Mouse (Mus musculus): ENCODE measurements around the gene Atp2a2.
A peak's percentile ranks its signal among the peaks of the same experiment; 100 is the strongest.

Gene Atp2a2

DNA sequence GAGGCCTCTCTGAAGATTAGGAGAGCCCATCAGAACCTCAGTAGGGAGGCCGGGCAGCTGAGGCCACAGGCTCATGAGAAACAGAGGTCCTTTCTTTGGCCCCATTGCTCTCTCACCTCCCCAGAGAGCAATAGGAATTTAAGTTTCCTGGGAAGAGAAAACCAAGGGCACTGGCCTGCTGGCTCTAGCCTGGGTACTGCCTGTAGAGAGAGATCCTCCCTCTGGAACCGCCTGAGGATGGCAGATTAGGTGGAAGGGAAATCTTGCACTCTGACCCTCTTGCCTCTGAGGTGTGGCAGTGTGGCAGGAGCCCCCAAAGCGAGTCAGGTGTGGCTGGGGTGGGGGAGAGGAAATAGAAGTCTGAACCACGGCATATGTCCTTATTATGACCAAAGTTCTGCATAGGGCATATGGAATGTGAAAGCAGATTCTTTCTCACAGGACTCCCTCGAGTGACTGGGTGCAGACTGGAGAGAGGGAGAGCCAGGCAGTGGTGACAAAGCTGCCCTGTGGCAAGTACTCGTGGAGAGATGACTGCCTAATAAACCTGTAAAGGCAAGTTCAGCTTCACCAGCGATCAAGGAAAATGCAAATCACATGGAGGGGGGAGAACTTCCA lies 17.1 kb upstream of the Atp2a2 start:
- no peak for DNase-seq

DNA sequence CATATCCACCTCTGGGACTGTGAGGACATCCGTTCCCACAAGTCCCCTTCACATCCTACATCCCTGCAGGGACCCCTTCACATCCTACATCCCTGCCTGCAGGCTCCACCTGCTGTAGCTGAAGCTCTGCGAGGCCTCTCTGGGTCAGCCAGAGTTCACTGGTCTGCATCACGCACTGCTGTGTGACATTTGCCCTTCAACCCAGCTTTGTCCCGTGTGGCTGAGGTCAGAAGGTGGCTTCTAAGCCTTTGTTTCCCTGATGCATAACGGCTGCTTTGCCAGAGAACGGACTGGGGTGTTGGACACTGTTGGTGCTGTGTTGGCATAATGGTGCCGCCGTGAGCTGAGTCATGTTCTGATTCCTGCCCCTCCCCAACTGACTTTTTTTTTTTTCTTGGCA lies 16.2 kb upstream of the Atp2a2 start:
- DNase-seq, result no peak

DNA sequence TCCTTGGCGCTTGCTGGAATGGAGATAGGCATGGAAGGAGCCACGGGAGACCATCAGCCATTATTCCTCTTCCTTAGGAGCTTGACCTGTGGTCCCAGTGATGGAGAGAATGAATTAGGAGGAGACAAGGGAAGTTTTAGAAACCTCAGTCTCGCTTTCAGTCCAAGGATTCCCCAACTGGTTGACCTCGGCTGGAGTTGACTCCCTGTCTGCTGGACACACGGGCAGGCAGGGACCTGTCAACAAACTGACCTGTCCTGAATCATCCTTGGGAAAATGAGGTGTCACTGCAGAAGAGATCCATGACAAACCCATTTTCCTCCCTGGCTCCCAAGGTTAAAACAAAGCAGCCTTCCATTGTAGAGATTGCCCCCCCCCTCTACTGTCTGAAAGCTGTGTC lies 14.9 kb upstream of the Atp2a2 start:
- no peak for DNase-seq

DNA sequence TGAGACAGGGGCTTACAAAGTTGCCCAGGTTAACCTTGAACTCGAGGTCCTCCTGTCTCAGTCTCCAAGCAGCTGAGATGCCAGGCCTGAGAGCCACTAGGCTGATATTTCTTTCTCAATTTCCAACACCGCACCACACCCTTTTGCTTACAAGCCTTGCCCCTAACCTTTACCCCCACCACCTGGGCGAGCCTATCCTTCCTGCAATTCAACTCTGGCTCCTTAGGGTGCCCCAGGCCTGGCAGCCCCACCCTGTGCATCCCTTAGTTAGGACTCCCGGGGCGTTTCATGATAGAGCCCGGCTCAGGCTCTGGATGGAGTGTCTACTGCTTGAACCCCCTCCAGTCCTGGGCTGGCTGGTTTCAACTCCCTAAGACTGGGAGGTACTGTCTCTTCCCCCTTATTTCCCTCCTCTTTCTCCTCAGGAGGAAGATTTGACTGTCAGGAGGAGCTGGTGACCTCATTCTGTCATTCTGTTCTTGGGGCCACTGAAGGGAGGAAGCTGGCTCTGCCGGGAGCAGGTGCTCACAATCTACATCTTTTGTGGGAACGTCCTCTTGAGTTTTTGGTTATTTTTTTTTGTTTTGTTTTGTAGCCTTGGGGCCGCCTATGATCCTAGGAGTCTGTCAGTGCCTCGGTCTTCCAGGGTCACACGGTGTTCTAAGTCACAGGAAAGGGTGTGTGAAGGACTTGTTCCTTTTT lies 14.2 kb upstream of the Atp2a2 start:
- no peak for DNase-seq

DNA sequence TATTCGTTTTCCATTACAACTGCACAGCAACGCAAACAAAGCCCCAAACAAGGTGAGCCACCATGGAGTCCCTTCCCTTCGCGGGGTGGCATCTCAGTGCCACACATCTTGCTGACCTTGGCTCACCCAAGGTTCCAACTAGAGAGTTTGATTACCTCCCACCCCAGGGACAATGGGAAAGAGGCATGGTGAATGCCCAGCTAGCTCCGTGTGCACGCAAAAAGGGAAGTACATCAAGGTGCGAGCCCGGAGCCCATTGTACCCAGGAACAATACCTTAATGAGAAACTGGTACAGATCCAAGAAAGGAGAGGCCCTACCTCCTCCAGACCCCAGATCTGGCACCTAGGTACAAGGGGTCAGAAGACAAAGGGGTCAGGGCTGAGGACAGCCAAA lies 12.1 kb upstream of the Atp2a2 start:
- no peak for DNase-seq

DNA sequence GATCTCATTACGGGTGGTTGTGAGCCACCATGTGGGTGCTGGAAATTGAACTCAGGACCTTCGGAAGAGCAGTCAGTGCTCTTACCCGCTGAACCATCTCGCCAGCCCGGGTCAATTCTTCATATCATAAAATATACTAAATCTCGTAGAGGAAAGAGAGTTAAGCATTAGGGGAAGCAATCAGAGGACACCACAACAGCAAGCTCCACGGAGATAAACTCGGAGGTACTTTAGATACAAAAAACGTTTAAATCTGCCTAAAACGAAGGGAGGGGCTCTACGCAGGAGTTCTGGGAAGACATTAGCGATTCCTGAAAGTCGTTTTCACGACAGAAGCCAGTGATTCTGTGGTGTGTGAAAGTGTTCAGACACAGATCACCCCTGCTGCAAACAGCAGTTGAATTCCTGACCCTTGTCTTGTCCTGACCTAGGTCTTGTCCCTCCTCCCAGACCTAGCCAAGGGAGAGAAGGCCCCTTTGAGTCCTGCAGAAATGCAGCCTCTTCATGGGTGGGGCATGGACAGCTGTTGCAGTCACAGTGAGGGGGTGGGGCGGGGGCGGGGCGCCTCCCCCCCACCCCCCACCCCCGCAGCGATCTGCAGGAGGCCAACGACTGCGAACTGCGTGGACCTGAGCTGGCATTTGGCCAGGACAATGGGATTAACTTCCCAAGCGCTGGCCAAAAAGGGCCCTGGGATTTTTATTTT lies 11.5 kb upstream of the Atp2a2 start:
- DNase-seq, result no peak

DNA sequence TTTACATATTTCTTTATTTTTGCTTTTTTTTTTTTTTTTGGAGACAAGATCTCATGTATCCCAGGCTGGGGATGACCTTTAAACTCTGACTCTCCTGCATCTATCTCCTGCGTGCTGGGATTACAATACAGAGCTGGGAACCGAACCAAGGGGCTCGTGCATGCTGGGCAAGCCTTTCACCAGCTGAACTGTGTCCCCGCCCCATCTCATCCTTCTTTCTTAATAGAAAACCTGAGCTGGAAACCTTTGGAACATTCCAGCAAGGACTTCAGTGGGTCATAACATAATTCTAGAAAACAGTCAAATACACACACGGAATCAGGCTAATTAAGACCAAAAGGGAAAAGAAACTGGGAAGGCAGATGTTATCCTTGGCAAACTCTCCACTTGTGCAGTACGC lies 10.0 kb upstream of the Atp2a2 start:
- no peak for DNase-seq

DNA sequence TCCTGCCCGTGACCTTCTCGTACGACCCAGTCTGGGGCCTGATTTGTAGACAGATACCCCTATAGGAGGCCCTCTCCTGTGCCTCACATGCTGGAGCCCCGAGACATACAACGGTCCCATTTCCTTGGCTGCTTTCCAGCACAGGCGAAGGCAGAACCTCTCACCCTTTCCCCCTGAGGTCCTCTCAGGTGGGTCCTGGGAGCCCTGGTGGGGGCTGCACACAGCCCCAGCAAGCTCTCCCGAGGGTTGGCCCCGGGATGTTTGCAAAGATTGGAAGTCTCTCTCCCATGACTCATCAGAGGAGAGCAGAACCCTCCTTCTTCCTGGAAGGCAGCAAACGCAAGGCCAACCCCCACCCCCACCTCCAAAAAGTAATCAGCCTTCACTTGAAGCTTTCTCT lies 9.4 kb upstream of the Atp2a2 start:
- DNase-seq, result no peak

DNA sequence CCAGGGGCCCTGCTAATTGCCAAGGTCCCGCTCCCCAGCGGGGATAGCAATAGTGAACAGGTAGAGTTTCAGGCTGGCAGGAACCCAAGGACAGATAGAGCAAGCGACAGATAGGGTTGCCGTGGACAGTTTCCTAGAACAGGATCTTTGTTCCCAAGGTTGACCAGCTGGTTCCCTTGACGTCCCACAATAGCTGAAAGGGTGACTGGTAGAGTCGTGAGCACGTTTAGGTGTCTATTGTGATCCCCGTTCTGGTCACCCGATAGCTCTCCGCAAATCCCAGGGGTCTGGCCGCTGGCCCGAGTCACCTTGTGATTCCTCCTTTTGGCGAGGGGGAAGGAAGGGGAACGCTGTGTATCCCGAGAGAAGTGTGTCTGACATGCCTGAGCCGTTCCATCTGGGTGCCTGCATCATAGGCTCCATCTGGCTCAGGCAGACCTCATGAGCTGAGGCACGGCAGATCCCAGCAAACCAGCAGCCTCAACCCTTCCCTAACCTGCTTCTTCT lies 8.7 kb upstream of the Atp2a2 start:
- DNase-seq, result peak; percentile 39

DNA sequence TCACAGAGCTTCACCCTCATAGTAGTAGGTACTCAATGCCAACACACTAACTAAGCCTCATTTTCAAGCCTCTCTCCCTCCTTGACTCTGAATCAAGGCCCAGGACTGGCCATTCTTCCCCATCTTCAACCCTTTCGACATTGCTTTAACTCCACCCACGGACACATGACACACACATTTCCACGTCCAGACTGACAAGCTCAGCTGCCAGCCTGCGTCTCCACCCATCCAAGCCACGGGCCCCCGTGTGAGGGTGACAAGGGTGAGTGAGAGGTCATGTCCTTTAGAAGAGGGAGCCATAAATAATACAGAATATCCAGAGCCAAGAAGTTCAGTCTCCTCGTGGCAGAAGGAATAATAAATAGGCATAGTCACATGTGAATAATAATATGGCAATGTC lies 7.6 kb upstream of the Atp2a2 start:
- DNase-seq, result no peak

DNA sequence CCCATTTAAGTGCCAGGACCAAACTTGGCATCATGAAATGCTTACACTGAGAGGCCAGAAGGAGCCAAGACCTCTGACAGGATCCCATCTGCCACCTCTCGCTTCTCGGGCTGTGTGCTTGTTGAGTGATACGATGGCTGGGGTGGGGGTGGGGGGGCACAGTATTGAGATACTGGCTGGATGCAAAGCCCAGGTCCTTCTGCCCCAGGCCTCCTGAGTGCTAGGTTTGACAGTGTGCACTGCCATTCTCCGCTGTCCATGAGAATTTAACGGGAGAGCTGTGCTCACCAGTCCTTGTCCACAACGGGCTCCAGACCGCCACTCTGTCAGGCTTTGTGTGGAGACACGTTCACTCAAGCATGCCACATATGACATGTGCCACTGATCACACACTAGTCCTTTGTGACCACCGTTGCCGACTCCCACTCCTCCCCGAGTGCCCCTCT lies 6.9 kb upstream of the Atp2a2 start:
- DNase-seq, result no peak

DNA sequence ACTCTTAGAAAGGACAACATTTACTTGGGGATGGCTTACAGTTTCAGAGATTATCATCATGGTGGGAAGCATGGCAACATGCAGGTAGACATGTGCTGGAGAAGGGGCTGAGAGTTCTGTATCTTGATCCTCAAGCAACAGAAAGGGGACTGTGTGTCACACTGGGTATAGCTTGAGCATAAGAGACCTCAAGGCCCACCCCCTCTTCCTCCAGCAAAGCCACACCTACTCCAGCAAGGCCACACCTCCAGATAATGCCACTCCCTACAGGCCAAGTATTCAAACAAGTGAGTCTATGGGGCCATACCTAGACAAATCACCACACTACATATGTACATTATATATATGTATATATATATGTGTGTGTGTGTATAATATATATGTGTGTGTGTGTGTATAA lies 5.4 kb upstream of the Atp2a2 start:
- DNase-seq, result no peak

DNA sequence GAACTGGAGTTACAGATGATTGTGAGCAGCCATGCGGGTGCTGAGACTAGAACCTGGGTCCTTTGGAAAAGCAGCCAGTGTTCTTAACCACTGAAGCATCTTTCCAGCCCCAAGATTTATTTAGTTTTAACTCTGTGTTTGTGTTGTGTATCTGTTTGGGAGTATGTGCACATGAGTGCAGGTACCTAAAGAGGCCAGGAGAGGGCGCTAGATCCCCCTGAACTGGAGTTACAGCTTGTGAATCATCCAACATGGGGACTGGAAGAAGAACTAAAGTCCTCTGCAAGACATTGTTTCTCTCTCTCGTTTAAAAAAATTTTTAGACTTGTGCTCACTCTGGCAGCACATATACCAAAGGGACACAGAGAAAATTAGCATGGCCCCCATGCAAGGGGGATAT lies 4.4 kb upstream of the Atp2a2 start:
- no peak for DNase-seq

DNA sequence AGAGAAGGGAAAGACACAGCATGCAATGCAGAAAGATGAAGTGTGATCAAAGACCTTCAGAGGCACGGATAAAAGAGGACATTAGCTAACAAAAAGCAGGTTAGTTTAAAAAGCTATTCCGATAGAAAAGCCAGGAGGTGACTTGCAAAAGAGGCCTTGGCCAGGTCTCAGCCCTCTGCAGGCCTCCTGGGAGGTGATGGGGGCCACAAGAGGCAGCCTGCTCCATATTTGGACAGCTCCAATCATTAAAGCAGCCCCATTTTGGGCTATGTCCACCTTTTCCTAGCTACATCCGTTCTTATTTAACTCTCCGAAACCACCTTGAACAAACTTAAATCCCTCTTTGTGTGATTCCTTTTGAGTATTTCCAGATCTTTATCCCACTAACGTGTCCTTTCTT lies 3.5 kb upstream of the Atp2a2 start:
- DNase-seq, result no peak

DNA sequence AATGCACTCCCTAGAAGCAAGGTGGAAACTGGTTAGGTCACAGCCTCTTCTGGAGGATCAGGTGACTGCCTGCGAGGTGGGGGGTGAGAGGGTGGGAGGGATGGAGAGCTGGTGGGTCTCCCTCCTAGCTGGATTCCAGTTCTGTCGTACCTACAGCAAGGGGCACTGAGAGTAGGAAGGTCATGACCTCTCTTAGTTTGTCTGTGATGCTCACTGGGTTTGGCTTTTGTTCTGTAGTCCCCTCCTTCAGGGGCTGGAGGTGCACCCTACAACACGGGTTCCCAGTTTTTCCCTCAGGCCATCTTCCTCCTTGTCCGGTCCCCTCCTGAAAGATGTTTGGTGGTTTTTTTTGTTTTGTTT lies 1.7 kb upstream of the Atp2a2 start:
- DNase-seq, result no peak

DNA sequence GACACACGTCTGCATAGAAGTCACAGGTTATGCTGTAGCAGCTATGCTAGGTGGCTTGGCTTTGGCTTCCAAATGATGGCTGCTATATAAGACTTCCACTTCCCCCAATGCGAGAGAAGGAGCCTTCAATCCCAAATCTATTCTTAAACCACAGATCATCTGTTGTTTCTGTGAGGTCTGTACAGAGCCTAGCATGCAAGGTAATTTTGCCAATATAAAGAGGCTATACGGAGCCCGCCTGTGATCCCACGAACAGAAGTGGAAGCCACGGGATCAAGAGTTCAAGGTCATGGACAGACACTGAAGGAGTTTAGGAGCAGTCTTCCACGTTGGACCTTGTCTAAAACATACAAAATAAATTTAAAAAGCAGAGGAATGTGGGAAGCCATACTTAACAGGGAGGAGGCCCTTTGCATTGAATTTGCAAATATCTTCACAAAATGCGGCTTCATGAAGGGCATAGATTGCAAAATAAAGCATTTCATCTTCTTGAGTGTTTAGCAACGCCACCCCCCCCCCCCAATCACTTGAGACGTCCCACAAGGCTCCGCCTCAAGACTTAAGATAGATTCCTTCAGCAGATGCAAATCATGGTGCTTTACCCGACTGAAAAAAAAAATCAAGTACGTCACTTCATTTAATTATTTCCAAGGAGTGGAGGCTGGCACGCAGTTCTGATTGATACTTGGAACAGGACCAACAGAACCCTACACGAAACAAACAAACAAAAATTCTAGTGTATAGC lies 1.2 kb upstream of the Atp2a2 start:
- no peak for DNase-seq

DNA sequence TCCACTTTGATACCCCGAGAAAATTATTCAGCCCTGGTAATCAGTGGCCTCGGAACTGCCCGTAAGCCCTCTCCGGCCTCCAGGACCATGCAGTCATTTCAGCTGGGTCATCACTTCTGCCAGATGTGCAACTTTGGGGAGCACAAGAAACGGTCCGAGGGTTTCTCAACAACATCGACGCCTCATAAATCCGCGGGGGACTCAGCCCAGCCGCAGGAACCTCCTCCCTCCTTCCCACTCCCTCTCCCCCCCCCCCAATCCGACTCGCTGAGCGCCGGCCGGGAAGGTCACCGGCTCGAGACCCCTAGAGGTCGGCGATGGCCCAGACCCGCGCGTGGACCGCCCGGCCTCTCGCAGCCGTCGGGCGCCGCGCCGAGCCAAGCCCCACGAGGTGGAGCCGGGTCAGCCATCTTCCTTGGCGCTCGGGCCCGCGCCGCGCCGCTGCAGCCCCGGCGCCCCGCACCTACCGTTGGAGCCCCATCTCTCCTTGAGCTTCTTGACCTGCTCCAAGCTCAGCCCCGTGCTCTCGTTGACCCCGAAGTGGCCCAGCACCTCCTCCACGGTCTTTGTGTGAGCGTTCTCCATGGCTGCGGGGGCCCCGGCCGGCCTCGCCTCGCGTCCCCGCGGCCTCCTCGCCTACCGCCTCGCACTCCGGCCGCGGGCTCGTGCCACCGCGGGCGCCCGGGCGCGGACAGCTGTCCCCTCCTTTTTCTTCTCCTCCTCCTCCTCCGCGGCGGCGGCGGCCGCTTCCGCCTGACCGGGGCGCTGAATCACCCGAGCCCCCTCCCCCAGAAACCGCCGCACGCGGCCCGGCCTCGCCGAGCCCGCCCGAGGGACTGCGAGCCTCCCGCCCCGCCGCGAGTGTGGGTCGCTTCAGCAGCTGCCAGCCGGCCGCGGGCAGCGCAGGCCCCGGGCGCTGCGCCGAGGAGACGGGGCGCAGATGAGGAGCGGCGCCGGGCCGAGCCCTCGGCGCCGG lies 636 bp downstream of the Atp2a2 start:
- DNase-seq, result peak; percentile 34

DNA sequence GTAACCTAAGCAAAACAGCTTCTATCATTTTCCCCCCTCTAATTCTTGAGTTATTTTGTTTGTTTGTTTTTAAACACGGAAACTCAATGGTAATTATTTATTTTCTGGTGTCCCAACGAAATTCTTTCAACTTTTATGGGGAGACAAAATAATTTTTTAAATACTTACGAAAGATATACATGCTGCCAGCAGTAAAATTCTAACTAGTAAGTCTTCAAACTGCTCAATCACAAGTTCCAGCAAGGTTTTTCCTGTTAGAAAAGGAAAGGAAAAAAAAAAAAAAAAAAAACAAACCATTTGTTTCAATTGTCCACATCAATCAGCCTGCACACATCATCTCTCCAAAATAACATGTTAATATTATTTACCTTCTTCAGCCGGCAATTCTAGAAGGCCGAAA lies 1.5 kb downstream of the Atp2a2 start:
- no peak for DNase-seq

DNA sequence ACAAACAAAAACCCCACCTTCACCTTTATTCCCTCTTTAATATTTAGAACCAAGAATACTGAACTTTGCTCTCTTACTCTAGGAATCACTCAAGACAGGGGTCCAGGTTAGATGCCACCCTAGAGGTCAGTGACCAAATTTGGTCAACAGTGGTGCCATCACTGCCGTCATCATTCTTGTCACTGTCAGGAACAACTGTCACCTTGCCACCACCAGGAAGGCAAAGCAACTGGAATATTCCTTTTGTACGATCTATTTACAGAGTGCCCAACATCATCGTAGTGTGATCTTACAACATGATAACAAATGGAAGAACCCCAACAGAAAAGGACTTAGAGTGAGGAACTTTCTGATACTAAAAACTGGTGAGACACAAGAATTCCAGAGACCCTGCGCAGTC lies 1.9 kb downstream of the Atp2a2 start:
- DNase-seq, result no peak

DNA sequence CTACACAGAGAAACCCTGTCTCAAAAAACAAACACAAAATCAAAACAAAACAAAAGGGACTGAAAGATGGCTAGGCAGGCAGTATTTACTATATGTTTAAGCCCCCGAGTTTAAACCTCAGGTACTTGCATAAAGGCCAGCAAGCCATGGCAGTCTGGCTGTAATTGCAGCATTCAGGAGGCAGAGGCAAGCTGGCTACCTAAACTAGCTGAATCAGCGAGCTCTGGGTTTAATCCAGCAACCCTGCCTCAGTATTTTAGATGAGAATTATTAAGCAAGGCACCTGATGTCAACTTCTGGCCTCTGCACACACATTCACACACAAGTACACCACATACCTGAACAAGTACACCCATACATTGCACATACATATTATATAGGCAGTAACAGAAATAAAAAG lies 4.0 kb downstream of the Atp2a2 start:
- DNase-seq, result no peak

DNA sequence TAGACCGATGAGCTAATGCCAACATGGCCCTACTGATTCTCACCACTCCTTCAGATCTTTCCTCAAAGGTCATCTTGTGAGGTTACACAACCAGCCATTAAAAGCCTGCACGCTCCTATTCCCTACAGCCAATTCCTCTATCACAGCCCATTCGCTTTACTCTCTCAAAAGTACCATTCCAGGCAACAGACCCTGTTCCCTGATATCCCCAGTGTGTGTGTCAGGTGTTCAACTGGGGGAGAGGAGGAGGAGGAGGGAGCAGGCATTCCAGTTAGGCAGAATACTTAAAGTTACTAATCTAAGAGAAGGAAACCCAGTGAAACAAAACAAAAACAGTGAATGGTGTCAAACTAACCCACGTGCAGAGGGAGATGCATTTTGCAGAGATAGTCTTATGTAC lies 5.0 kb downstream of the Atp2a2 start:
- DNase-seq, result no peak

DNA sequence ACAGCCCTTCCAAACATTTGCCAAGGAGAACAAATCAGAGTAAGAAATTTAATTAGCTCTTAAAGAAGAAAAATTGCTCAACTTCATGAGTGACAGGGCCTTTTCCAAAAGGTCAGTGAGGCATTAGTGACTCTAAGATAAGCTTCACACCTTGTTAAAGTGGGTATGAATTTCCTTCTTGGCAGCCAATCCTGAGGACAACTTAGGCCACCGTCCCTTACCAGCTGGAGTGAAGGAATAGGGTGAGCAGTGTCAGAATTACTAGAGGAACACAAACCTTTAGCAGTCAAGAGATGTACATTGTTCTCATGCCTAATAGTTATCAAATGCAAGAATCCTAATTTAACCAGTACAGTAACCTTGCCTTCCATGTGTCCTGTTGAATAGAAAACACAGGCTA lies 7.6 kb downstream of the Atp2a2 start:
- DNase-seq, result no peak

Data from right cerebral cortex, adult 18-20 months (tissue).